Mouse (Mus musculus) right cerebral cortex, postnatal 14 days (tissue): ENCODE measurements around the gene Cbfa2t3.

ENCODE experiments used
- DNase-seq: peaks from one replicate; pipeline ENCODE4 v3.0.0; 2022

The Cbfa2t3 gene

GRCm38 (mm10) chr8:122699005-122699492 lies at the start of gene Cbfa2t3:
Cbfa2t3 (minus strand) TSS chr8:122699109.
- no peak for DNase-seq

DNA sequence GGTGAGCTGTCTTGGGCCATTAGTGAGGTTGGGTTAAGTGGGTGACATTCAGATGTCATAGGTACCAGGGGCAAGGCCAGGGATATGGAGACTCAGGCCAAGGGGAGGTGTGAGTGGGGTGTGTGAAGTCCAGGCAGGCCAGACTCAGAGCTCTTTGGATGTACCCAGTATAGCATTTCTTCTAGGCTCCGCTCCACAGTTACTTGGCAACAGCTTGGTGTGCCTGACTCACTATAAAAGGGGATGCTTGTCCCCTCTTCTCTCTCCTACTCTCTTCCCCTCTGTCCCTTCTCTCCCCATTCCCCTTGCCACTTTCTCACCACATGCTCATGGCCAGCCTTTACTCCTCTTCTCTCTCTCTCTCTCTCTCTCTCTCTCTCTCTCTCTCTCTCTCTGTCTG lies 48.9 kb upstream of the Cbfa2t3 start:
- no peak for DNase-seq

- DNase-seq = no peak
Observed at GRCm38 (mm10) chr8:122746439-122746838, 47.5 kb upstream of the Cbfa2t3 start.

- DNase-seq = no peak
Observed at GRCm38 (mm10) chr8:122745750-122746275, 46.9 kb upstream of the Cbfa2t3 start.

- DNase-seq = no peak
Observed at GRCm38 (mm10) chr8:122745022-122745749, 46.3 kb upstream of the Cbfa2t3 start.

DNA sequence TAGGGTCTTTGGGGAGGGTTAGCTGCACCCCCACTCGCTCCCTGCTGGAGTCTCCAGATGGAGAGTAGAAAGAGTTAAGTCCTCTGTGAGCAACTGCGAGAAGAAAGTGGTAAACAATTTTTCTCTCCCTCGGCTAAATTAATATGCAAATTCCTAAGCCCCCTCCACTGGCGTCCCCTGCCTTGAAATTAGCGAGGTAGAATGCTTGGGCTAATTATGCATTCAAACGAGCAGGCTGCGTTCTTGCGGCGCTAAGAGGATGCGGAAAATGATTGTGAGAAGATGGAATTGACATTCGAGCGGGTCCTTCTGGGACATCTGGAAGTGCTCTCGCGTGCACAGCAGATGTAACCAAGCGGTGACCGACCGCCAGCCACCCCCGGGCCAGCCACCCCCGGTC lies 43.6 kb upstream of the Cbfa2t3 start:
- DNase-seq = no peak

GRCm38 (mm10) chr8:122739102-122739725 lies 40.3 kb upstream of the Cbfa2t3 start:
- DNase-seq = peak; percentile 50

DNA sequence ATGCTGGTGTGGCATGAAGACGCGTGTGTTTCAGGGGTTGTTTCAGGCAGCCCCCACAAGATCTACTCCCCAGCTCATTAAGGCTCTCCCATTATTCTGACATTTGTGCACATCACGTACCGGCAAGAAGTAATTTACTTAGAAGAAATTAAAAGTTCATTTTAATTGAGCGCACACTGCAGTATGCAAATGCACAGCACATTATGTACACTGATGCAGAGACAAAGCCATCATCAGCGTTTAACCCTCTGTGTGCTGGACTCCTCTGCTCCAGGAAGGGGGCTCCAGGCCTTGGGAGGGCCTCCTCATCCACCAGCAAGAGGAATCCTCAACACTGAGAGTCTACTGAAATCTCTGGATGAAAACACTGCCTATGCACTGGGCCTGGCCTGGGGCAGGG lies 39.0 kb upstream of the Cbfa2t3 start:
- no peak for DNase-seq

- DNase-seq = no peak
Observed at GRCm38 (mm10) chr8:122737071-122737470, 38.2 kb upstream of the Cbfa2t3 start.

DNA sequence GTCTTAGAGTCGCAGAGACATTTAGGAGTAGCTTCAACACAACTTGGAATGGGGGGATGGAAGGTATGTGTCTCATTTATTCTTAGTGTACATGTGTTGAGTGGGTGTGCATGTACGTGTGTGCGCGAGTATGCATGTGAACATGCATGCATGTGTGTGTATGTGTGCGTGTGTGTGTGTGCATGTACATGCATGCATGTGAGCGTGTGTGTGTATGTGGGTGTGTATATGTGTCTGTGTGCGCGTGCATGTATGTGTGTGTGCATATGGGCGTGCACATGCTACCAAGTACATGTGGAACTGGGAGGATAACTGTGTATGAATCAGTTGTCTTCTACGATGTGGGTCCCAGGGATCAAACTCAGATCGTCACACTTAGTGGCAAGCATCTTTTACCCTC lies 37.7 kb upstream of the Cbfa2t3 start:
- no peak for DNase-seq

- DNase-seq = no peak
Observed at GRCm38 (mm10) chr8:122735542-122736473, 36.9 kb upstream of the Cbfa2t3 start.

GRCm38 (mm10) chr8:122735110-122735509 lies 36.2 kb upstream of the Cbfa2t3 start:
- DNase-seq = no peak

GRCm38 (mm10) chr8:122728630-122729029 lies 29.7 kb upstream of the Cbfa2t3 start:
- no peak for DNase-seq

GRCm38 (mm10) chr8:122727412-122727811 lies 28.5 kb upstream of the Cbfa2t3 start:
- DNase-seq = no peak

GRCm38 (mm10) chr8:122726789-122727188 lies 27.9 kb upstream of the Cbfa2t3 start:
- no peak for DNase-seq

DNA sequence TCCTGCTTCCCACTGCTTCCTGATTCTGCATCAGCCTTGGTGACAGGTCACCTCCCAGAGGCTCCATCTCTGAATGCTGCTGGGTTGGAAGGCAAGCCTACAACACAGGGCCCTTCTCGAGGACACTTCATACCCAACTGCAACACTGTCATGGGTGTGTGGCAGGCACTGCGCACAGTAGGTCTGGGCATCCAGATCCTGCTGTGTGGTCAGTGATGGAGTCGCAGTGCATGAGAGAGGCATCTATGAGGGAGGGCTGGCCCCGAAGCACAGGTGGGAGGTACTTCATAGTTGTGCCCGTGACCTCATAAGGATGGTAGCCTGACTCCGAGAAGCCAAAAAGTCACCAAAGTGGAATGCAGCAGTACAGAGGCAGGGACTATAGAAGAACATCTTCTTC lies 26.3 kb upstream of the Cbfa2t3 start:
- no peak for DNase-seq

GRCm38 (mm10) chr8:122720811-122721640 lies 22.1 kb upstream of the Cbfa2t3 start:
- no peak for DNase-seq

DNA sequence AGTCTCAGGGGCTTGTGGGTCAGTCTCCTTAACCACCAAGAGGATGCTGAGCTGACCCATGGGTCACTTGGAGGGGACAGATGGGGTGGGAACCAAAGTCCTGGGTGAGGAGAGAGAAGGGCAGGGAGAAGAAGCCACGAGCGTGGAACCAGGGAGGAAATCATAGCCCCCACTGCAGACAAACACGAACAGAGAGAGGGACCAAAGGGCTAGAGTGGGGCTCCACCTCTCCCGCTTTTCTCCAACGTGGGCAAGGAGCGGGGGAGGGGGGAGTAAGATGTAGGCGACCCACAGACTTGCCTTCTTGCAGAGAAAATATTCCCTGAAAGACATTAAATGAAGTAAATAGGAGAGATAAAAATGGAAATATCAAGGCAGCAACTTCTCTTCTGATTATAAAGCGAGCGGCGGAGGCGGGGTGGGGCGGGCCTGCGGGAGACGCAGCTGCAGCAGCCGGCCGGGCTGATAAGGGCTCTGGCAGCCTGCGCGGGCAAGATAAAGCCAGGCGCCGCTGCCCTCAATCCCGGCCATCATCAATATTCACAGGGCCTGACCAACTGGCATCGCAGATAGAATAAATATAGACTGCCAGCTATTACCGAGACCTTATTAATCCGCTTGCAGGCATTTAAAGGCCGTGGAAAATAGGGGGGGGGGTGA lies 21.3 kb upstream of the Cbfa2t3 start:
- DNase-seq = peak; percentile 66

DNA sequence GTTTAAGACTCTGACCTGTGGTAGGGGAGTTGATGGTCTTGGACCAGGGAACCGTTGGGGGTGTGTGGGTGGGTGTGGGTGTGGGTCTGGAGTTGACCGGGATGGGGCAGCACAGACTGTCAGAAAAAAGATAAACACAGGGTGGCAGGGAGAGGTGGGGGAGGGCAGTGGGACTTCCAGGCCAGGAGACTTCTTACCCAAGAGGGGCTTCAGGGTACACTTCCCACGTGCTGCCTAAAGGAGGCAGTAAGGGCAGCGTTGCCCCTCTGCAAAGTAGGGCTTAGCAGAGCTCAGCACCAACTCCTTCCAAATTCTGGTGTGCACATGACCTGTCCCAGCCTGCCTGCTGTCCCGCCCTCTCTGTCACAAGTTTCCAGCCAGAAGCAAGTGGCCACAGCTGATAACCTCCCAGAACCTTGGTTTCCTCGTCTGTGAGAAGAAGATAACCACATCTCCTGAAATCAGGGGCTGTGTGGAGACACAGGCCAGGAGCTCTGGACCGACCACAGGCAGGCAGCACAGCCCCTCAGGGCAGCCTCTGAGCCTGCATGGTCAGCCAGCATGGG lies 20.7 kb upstream of the Cbfa2t3 start:
- no peak for DNase-seq

DNA sequence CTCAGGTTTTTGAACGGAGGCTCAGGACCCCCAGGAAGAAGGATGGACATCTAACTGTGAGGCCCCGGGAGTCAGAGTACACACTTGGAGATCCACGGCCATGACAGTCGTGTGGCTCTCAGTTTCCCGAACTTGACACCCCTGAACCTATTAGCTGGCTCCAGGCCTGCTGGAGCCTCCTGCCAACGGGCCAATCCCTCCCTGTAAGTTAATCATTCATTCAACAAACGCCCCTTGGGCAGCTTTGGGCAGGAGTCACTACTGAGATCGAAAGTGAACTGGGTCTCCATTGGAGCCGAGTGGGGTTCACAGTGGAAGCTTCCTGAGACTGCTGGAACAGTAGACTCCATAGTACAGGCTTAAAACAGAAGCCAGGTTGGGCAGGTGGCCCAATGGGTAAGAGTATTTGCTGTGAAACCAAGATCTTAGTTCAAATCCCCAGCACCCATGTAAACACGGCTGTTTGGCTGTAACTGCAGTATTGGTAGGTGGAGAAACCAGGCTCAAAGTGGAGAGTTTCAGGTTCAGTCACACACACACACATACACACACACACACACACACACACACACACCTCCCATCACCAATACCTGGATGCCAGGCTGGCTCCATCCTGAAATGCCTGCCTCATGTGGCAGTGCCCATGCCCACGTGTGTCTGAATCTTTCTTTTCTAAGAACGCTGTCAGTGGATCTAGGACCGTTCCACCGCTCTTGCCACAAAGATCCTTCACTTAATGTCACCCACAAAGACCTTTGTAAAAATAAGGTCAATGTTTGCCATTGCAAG lies 20.0 kb upstream of the Cbfa2t3 start:
- no peak for DNase-seq
